Mouse (Mus musculus) myocyte (in vitro differentiated cells): ENCODE data around the gene Mcfd2. TPM values are rescaled to one million over a fixed set of nuclear protein-coding genes. Genes with fewer than 3 reads are reported as not detected.

Experiments
- H3K27me3 ChIP-seq: one replicate; pipeline ENCODE4 v1.6.1; 2011; ENCODE audit not compliant: control insufficient read depth, insufficient read depth, insufficient read length
- H3K36me3 ChIP-seq: one replicate; pipeline ENCODE4 v1.6.1; 2011; ENCODE audit not compliant: control insufficient read depth, insufficient read depth
- H3K4me2 ChIP-seq: one replicate; pipeline ENCODE4 v1.6.1; 2011; ENCODE audit warnings: low read depth, control low read depth
- H3K4me3 ChIP-seq: one replicate; pipeline ENCODE4 v1.5.1; 2011; ENCODE audit warnings: mild to moderate bottlenecking, control low read depth, moderate library complexity
- H3K79me2 ChIP-seq: one replicate; pipeline ENCODE4 v1.6.1; 2011; ENCODE audit not compliant: control insufficient read depth, insufficient read depth
- H3ac ChIP-seq: one replicate; pipeline ENCODE4 v1.6.1; 2011; ENCODE audit not compliant: control insufficient read depth, insufficient read length
- CEBPB ChIP-seq: IDR thresholded peaks from 2 replicates; pipeline ENCODE4 v1.6.1; 2011; ENCODE audit warnings: mild to moderate bottlenecking, moderate library complexity; ENCODE audit not compliant: poor library complexity, insufficient read depth, severe bottlenecking
- E2F4 ChIP-seq: IDR thresholded peaks from one replicate; pipeline ENCODE4 v1.6.1; 2011; ENCODE audit warnings: mild to moderate bottlenecking, control low read depth, moderate library complexity; ENCODE audit not compliant: insufficient read depth
- MAX ChIP-seq: IDR thresholded peaks from one replicate; pipeline ENCODE4 v1.6.1; 2011; ENCODE audit warnings: low read depth, mild to moderate bottlenecking, control low read depth
- MYOD1 ChIP-seq, 3 experiments: IDR thresholded peaks; one replicate each; pipeline ENCODE4 v1.6.1; 2011; ENCODE audit warnings: control low read depth in 2 of 3, low read depth in 2 of 3, mild to moderate bottlenecking in 2 of 3, moderate library complexity in 1 of 3; ENCODE audit not compliant: insufficient read length in 2 of 3, control insufficient read depth in 1 of 3
- MYOG ChIP-seq, 3 experiments: IDR thresholded peaks; one replicate each; pipeline ENCODE4 v1.6.1; 2011; ENCODE audit warnings: control low read depth in 2 of 3, low read depth in 2 of 3, mild to moderate bottlenecking in 2 of 3; ENCODE audit not compliant: insufficient read length in 2 of 3, control insufficient read depth in 1 of 3, insufficient read depth in 1 of 3
- POLR2A ChIP-seq: IDR thresholded peaks from one replicate; pipeline ENCODE4 v1.6.1; 2011; ENCODE audit warnings: low read depth, mild to moderate bottlenecking, control low read depth, moderate library complexity; ENCODE audit not compliant: insufficient read length
- POLR2AphosphoS2 ChIP-seq: IDR thresholded peaks from one replicate; pipeline ENCODE4 v1.6.1; 2011; ENCODE audit warnings: low read depth, control low read depth; ENCODE audit not compliant: insufficient read length
- REST ChIP-seq: IDR thresholded peaks from one replicate; pipeline ENCODE4 v1.6.1; 2011; ENCODE audit warnings: mild to moderate bottlenecking, control low read depth, moderate library complexity; ENCODE audit not compliant: insufficient read depth, insufficient read length
- SRF ChIP-seq: IDR thresholded peaks from one replicate; pipeline ENCODE4 v1.6.1; 2011; ENCODE audit warnings: low read depth; ENCODE audit not compliant: control insufficient read depth, insufficient read length
- TCF12 ChIP-seq: IDR thresholded peaks from one replicate; pipeline ENCODE4 v1.6.1; 2011; ENCODE audit warnings: mild to moderate bottlenecking, control low read depth; ENCODE audit not compliant: poor library complexity, insufficient read depth, severe bottlenecking
- TCF3 ChIP-seq: IDR thresholded peaks from one replicate; pipeline ENCODE4 v1.6.1; 2011; ENCODE audit warnings: low read depth, control low read depth; ENCODE audit not compliant: insufficient read length
- USF1 ChIP-seq: IDR thresholded peaks from one replicate; pipeline ENCODE4 v1.6.1; 2011; ENCODE audit warnings: low read depth, mild to moderate bottlenecking, control low read depth, moderate library complexity
- polyA plus RNA-seq: library from polyadenylated mRNA; unstranded; fragments of >200 nt; fragmentation: generic; extraction: Trizol; gene quantifications from one replicate; pipeline ENCODE4 v1.2.1, GENCODE M21; 2012; ENCODE audit warnings: missing spikeins

The Mcfd2 gene
- polyA plus RNA-seq, 1 experiment, result 59.1 TPM

DNA sequence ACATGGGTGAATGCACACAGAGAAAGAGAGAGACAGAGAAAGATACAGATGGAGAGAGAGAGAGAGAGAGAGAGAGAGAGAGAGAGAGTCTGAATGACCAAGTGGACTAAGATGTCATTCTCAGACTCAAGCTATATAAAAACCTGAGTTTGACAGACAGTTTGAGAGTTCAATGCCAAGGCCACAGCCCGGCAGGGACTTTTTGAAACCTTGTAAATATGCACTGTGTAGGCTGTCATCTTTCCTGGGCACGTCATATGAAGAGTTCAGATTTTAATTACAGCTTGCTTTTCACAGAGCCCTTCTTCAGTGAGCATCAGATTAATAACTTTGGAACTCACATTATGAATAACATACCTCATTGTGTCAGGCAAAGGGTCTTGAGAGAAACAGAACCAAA is 55.2 kb downstream of the Mcfd2 start:
- no peak overlapping the region for H3ac ChIP-seq
- H3K4me3 ChIP-seq, result no peak overlapping the region
- H3K27me3 ChIP-seq, result no peaks in the 10 kb centered on the region
- H3K79me2 ChIP-seq, result no peaks in the 10 kb centered on the region
- H3K4me2 ChIP-seq, result no peak overlapping the region
- no peaks in the 10 kb centered on the region for H3K36me3 ChIP-seq
- no peak for TF ChIP-seq USF1
- no peak for TF ChIP-seq E2F4
- TF ChIP-seq POLR2A, result no peak
- TF ChIP-seq MYOG (IDR thresholded peaks at IDR 0.05; ENCODE audit: control insufficient read depth in 1 of 3, insufficient read depth in 1 of 3, insufficient read length in 2 of 3, low read depth in 2 of 3), result no peak
- TF ChIP-seq MYOD1 (IDR thresholded peaks at IDR 0.05; ENCODE audit: control insufficient read depth in 1 of 3, insufficient read length in 2 of 3, low read depth in 2 of 3), result no peak
- no peak for TF ChIP-seq TCF12
- TF ChIP-seq MAX, result no peak
- TF ChIP-seq REST, result no peak
- TF ChIP-seq TCF3, result no peak
- no peak for TF ChIP-seq CEBPB
- no peak for TF ChIP-seq SRF
- TF ChIP-seq POLR2AphosphoS2, result no peak

DNA sequence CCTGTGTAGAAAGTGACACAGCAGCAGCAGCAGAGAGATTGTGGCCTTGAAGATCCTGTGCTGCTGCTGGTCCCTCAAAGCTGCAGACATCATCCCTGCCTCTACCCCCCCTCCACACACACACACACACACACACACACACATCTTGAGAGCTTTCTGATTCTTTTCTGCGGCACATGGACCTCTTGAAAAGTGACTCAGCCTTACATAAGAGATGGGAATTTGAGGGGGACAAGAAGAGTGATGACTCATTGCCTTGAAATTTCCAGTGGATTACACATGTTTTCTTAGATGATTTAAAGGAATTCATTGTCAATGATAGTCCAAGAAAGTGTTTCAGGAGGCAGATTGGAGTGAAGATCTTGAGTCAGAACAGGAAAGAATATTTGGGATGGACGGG is 58.9 kb downstream of the Mcfd2 start:
- Histone ChIP-seq H3K79me2 (no peaks in the 10 kb centered on the region), H3K27me3 (no peaks in the 10 kb centered on the region), H3K4me2 (peak overlapping the region; percentile 65), H3K36me3 (no peaks in the 10 kb centered on the region), H3K4me3 (no peak overlapping the region), H3ac (no peak overlapping the region)
- TF ChIP-seq E2F4 (no peak), REST (no peak), USF1 (no peak), TCF3 (no peak), MYOD1 (IDR thresholded peaks at IDR 0.05; ENCODE audit: control insufficient read depth in 1 of 3, insufficient read length in 2 of 3, low read depth in 2 of 3) (no peak), POLR2A (no peak), MAX (peak; percentile 41), POLR2AphosphoS2 (no peak), TCF12 (no peak), MYOG (IDR thresholded peaks at IDR 0.05; ENCODE audit: control insufficient read depth in 1 of 3, insufficient read depth in 1 of 3, insufficient read length in 2 of 3, low read depth in 2 of 3) (no peak), CEBPB (peak; percentile 56; the same call in 1 of the 2 replicates), SRF (no peak)

Other genes starting within 250 kb of the Mcfd2 start
- 14.8 TPM for gene Pigf, start 240.5 kb downstream of the Mcfd2 start, polyA plus RNA-seq
- gene Cript, start 240.4 kb downstream of the Mcfd2 start, polyA plus RNA-seq, result 49.1 TPM
- gene Socs5, start 158.3 kb downstream of the Mcfd2 start, polyA plus RNA-seq, result 14.0 TPM
- gene Ttc7, start 17.0 kb upstream of the Mcfd2 start, polyA plus RNA-seq, result 15.2 TPM
- gene Stpg4, start 161.8 kb upstream of the Mcfd2 start, polyA plus RNA-seq, result not detected
- gene Calm2, start 181.0 kb upstream of the Mcfd2 start, polyA plus RNA-seq, result 271 TPM